Mouse (Mus musculus) urinary bladder, postnatal 10 days (tissue): Measurements from ENCODE around the gene Snrnp27.

Source experiments
- DNase-seq: peaks from one replicate; pipeline ENCODE4 v3.0.0; 2022; ENCODE audit warnings: low spot score

Gene Snrnp27

DNA sequence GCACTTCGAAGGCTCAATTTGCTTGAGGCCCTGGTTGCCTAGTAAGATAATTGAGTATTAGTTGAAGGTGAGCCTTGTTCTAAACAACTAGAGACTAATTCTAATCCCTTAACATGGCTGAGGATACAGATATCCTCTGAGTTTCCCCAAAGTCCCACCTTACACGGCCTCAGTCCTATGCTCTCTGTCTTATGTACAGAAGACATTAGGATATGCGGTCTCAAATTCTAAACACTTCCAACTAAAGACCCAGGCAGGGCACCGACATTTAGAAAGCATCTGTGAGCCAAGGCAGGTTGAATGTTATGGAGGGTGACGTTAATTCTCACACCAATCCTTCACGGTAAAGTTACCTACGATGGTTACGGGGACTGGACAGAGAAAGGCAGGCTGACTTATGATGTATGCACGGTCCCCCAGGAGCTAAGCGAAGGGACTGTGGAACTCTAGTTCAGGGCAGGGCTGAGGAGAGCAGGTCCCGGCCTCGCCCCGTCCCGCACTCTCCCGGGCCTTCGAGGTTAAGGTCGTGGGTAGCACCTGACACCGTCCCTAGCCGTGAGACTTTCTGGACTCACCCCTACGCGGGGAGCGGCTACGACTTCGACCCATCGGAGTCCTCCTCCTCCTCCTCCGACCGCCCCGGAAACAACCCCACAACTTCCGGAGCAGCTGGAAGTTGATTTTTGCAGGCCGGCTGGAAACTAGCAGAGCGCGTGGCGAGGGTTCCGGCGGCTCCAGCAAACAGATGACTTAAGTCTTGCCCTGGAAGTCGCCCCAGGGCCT, at the start of gene Snrnp27:
Gene Snrnp27, minus strand, starts transcription at position 651 of the 783 bp plus-strand sequence.
- DNase-seq: peak; percentile 66

GRCm38 (mm10) chr6:86733183-86733876, 49.0 kb upstream of the Snrnp27 start, which contains the start of gene Gmcl1:
Gene Gmcl1 (minus strand): TSS chr6:86733383.
- peak; percentile 77 for DNase-seq

- DNase-seq: no peak
These were observed 48.2 kb upstream of the Snrnp27 start for GRCm38 (mm10) chr6:86732276-86733173.

GRCm38 (mm10) chr6:86728711-86729110, 44.4 kb upstream of the Snrnp27 start:
- no peak for DNase-seq

GRCm38 (mm10) chr6:86721977-86722376, 37.7 kb upstream of the Snrnp27 start:
- DNase-seq: no peak

- DNase-seq: no peak
These were observed 23.9 kb upstream of the Snrnp27 start for GRCm38 (mm10) chr6:86708072-86708774.

DNA sequence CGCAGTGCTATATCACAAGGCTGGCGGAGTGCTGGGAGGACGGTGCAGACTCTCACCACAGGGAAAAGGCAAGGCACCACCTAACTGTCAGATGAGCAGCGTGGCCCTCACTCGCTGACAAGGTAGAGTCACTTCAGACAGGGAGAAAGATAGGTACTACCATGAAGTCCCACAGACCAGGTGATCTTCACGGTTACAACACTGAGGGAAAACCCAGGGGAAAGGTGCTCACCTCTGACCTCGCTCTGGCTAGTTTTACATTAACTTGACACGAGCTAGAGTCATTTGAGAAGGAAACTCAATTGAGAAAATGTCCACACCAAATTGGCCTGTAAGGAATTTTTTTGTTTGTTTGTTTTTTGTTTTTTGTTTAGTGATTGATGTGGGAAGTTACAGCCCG, 18.3 kb upstream of the Snrnp27 start:
- DNase-seq: no peak

- no peak for DNase-seq
These were observed 13.6 kb upstream of the Snrnp27 start for GRCm38 (mm10) chr6:86697903-86698302.

DNA sequence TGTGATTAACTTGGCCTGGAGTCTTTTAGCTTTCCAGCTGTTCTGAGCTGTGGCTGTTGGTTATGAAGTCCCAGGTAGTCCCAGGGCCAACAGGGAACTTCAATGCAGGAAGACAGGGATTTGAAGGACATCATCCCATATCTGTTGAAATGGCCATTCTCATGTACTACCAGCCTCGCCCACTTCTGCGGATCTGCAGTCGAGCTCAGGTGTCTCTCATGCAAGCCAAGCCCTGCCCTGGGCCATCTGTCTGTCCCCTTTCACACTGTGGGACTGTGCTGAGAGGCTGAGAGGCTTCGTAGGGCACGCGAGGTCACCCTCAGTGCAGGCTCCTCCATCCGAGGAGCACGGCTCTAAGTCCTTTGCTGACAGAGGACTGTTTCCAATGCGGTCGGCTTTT, 11.9 kb upstream of the Snrnp27 start:
- DNase-seq: no peak

- no peak for DNase-seq
These were observed 10.1 kb upstream of the Snrnp27 start for GRCm38 (mm10) chr6:86694465-86694864.

- no peak for DNase-seq
These were observed 5.3 kb upstream of the Snrnp27 start for GRCm38 (mm10) chr6:86689671-86690070.

DNA sequence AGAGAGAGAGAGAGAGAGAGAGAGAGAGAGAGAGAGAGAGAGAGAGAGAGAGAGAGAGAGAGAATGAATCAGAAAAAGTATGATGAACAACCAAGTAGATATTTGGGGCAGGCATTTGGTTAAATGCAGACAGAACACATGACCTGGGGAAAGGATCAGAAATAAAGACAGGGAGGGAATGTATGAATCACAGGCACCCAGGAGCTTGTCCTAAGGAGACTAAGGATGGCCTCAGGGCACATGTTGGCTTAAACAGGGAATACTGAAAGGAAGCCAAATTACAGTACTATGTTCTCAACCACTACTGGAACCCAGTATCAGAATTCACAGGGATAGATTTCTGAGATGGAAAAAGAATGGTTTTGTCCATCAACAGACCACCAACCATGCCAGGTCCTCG, 2.6 kb upstream of the Snrnp27 start:
- no peak for DNase-seq

- DNase-seq: no peak
These were observed 311 bp upstream of the Snrnp27 start for GRCm38 (mm10) chr6:86684655-86685011.

DNA sequence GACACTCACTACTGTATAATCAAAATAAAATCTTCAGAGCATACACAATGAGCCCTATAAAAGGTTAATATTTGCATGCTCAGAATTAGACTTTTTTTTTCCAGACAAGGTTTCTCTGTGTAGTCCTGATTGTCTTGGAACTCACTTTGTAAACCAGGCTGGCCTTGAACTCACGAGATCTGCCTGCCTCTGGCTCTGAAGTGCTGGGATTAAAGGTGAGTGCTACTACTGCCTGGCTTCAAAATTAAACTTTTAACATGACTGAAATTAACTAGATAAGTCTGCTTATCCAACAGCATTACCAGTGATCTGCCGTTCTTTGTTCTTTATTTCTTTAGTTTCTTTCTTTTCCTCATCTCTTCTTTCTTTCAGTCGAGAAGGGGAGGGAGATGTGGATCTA, 3.0 kb downstream of the Snrnp27 start:
- DNase-seq: no peak

DNA sequence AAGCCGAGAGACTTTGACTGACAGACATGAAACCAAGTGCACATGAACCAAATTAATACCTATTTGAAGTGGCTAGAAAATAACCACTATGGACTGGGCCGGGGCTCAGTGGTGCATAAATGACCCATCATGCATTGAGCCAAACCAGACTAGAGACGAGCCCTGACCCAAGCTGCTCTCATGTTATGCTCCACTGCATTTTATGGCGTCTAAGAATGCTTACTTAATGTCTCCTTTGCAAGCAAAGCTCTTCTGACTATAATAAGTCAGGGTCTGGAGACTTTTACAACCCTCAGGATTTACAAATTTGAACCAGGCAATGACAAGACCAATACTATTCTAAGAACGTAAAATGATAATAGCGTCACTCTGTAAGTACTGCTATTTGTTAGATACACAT, 6.0 kb downstream of the Snrnp27 start:
- DNase-seq: no peak

- no peak for DNase-seq
These were observed 13.4 kb downstream of the Snrnp27 start for GRCm38 (mm10) chr6:86670873-86671272.

DNA sequence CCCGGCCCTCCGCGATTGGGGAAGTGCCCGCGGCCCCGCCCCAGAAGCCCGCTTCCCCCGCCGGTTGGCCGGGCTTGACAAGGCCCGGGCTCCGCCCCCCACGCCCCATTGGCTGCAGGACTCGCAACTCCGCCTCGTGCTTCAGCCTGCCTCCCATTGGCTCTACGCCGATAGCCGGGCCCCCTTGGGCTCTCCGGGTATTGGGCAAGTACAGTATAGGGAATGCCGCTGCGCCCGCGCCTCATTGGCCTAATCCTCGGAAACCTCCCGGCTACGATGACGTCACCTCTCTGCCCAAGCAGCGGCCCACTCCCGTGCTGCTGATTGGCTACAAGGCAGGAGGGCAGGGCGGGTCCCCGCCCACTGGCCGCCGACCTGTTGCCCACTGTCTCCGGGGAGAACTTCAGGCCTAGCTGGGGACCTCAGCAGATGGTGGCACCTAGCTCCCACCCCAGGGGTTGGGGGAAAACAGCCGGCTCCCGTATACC, 15.0 kb downstream of the Snrnp27 start:
- peak; percentile 99 for DNase-seq

DNA sequence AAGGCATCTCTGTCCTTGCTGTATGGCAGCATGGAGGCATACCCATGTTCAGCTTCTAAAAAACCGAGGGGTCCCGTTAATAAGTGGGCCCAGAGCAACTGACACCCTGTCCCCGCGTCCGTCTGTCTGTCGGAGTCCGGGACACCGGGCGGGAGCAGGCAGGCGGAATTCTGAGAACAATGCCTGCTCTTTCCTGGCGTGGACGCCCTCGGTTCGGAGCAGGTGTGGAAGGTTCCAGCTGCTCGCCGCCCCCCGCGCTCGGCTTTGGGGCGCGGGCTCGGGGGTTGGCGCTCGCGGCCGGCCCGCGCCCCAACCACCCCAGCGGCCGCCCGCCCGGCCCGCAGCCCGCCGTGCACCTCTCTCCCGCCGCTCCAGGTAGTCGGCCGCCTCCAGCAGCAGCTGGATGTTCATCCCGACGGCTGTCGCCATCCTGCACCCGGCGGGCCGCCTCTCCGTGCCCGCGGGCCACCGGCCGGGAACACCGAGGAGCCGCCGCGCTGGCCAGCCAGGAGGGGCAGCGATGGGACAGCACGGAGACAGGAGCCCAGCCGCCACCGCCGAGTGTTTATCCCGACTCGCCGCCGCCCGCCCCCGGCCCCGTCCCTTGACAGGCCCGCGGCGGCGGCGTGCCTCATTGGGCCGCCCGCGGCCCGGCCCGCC, 15.6 kb downstream of the Snrnp27 start, which contains the start of gene Mxd1:
Gene Mxd1, minus strand, starts transcription at position 582 of the 660 bp plus-strand sequence.
- DNase-seq: no peak

DNA sequence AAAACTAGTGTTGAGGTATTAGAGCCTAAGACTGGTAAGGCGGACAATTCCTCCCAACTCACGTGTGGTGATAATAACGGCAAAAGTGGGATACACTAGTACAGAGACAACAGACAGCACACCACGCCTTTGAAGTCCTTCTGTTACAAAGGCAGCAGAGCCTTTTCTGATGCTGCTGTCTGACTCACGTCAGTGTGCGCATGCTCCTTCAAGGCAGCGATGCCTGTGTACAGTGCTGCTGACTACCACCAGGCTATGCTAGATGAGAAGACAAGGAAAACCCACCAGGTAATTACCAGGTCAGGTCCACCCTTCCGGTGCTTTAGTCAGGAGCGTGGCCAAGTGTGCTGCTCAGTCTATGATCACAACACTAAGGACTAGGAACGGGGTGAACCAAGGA, 17.3 kb downstream of the Snrnp27 start:
- DNase-seq: no peak

- DNase-seq: no peak
These were observed 18.6 kb downstream of the Snrnp27 start for GRCm38 (mm10) chr6:86665560-86666307.
